Mouse (Mus musculus) G1E (cell line): ENCODE data around the gene Kbtbd12.

ENCODE experiments used
- CTCF ChIP-seq: IDR thresholded peaks from 2 replicates; pipeline ENCODE4 v1.5.1; 2012; ENCODE audit warnings: low read depth, low read length, inconsistent platforms, mixed read lengths
- GATA1 ChIP-seq: IDR thresholded peaks from 2 replicates; pipeline ENCODE4 v1.6.1; 2012; ENCODE audit warnings: borderline replicate concordance, low read length, inconsistent platforms, mixed read lengths
- GATA2 ChIP-seq: IDR thresholded peaks from 2 replicates; pipeline ENCODE4 v1.6.1; 2012; ENCODE audit warnings: low read depth, low read length, inconsistent platforms, borderline replicate concordance
- TAL1 ChIP-seq: conservative IDR thresholded peaks from 2 replicates; pipeline ENCODE4 v1.6.1; 2012; ENCODE audit warnings: low read depth, low read length, inconsistent platforms, mixed read lengths

DNA sequence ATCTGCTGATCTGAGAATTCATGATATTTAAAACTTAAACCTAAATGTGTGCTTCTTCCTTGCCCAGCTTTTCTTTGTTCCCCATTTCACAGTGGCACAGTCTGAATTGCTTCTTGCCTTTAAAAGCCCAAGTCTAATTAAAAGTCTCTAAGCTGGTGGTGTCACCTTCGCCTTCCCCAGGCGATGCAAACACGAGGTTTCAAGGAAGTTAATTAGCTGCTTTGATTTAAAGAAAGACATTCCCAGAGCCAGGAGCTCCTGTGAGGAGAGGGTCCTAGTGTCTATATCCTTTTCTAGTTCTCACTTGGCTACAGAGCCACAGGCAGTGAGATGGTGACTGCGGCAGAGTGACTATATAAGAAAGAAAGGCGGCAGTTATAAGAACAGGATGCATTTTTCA is 18.2 kb downstream of the Kbtbd12 start:
- no peak for TF ChIP-seq CTCF
- no peak for TF ChIP-seq TAL1
- no peak for TF ChIP-seq GATA2
- no peak for TF ChIP-seq GATA1
